In the genomic region with DNA sequence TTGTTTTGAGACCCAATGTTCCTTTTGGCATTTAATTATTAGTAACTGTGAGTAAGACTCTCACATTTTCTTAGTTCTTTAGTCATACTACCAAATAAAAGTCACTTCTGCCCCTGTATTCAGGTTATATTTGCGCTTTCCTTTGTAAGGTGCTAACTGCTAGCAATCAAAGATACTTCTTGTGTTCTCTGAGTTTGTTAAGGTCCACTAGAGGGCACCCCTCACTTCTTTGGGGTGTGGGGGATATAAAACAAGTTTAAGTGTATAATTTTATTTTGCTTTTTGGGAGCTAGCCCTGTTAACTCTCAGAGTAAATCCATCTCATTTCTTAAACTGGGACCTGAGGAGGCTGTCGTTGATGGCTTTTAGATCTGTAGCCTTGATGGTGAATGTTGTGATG, we compare ENCODE assay signal across 13 mouse cellular contexts.
A peak's percentile ranks its signal among the peaks of the same experiment; 100 is the strongest.
DNase-seq lines count a peak whose midpoint lies in the region; ATAC-seq and TF ChIP-seq lines count a peak whose summit lies in the region.
"Had no signal": no experiment of that assay in that cellular context is flagged by ENCODE, and none has a peak within 500 bp of the region (broad histone marks: within the 10 kb centered on the region; RNA-seq: fewer than 3 reads in every experiment).

No protein-coding gene starts in this region.

- no peaks in the 10 kb centered on the region for H3K4me1 ChIP-seq in hindbrain, postnatal 0 days (ENCODE audit: insufficient read depth, low read length)
- no peaks in the 10 kb centered on the region for H3K4me1 ChIP-seq in hindbrain, embryonic 13.5 days (replicated peaks)
- no peaks in the 10 kb centered on the region; the same call in 1 of the 2 replicates for H3K4me1 ChIP-seq in lung, postnatal 0 days (ENCODE audit: insufficient read depth, low read depth, low read length)
- H3K4me1 ChIP-seq: forebrain, embryonic 15.5 days had no signal

- H3K27ac ChIP-seq in hindbrain, postnatal 0 days: no peak overlapping the region
- H3K27ac ChIP-seq in hindbrain, embryonic 13.5 days: no peak overlapping the region
- H3K27ac ChIP-seq in lung, postnatal 0 days (ENCODE audit: low read length): no peak overlapping the region
- H3K27ac ChIP-seq: forebrain, embryonic 15.5 days had no signal

- DNase-seq in hindbrain, postnatal 0 days (ENCODE audit: low spot score): no peak
- DNase-seq in lung, postnatal 0 days (ENCODE audit: low spot score): no peak
- no peak for DNase-seq in lung, postnatal 36 days
- peak; percentile 32 for DNase-seq in CD4-positive helper T cell, adult 2 months (ENCODE audit: low read depth, low spot score)
- peak; percentile 52 for DNase-seq in naive thymus-derived CD4-positive, alpha-beta T cell, adult 2 months (ENCODE audit: low read depth)
- no peak for DNase-seq in gastrocnemius, postnatal 36 days
- DNase-seq: adrenal gland, postnatal 10 days; cerebellum, adult 9-11 months; kidney, postnatal 14 days had no signal

- no peak for ATAC-seq in hindbrain, postnatal 0 days
- ATAC-seq in hindbrain, embryonic 13.5 days (ENCODE audit: low FRiP score): no peak
- ATAC-seq in lung, postnatal 0 days: no peak
- ATAC-seq: forebrain, embryonic 15.5 days had no signal

- H3K36me3 ChIP-seq in hindbrain, postnatal 0 days (ENCODE audit: insufficient read depth, low read length): no peaks in the 10 kb centered on the region
- no peaks in the 10 kb centered on the region for H3K36me3 ChIP-seq in hindbrain, embryonic 13.5 days
- H3K36me3 ChIP-seq in lung, postnatal 0 days (ENCODE audit: insufficient read depth, low read length): no peaks in the 10 kb centered on the region
- H3K36me3 ChIP-seq: forebrain, embryonic 15.5 days; heart, embryonic 12.5 days had no signal

- H3K9me3 ChIP-seq in hindbrain, postnatal 0 days (ENCODE audit: low read length): no peaks in the 10 kb centered on the region
- H3K9me3 ChIP-seq in hindbrain, embryonic 13.5 days: no peaks in the 10 kb centered on the region
- no peaks in the 10 kb centered on the region for H3K9me3 ChIP-seq in lung, postnatal 0 days (ENCODE audit: low read length)
- H3K9me3 ChIP-seq: forebrain, embryonic 15.5 days; heart, embryonic 12.5 days had no signal

- TF ChIP-seq CTCF in hindbrain, postnatal 0 days (IDR thresholded peaks at IDR 0.05; ENCODE audit: low read depth): peak; percentile 41
- TF ChIP-seq CTCF in lung, postnatal 0 days (IDR thresholded peaks at IDR 0.05): peak; percentile 55

- no peak overlapping the region for H3K9ac ChIP-seq in hindbrain, postnatal 0 days (replicated peaks; ENCODE audit: low read length)
- H3K9ac ChIP-seq in hindbrain, embryonic 13.5 days: no peak overlapping the region
- no peak overlapping the region for H3K9ac ChIP-seq in lung, postnatal 0 days (replicated peaks; ENCODE audit: low read depth)
- H3K9ac ChIP-seq: forebrain, embryonic 15.5 days; heart, embryonic 12.5 days had no signal

- no peak overlapping the region for H3K4me3 ChIP-seq in hindbrain, postnatal 0 days (ENCODE audit: low read length)
- H3K4me3 ChIP-seq in hindbrain, embryonic 13.5 days: no peak overlapping the region
- no peak overlapping the region for H3K4me3 ChIP-seq in lung, postnatal 0 days (ENCODE audit: low read depth, low read length)
- H3K4me3 ChIP-seq: forebrain, embryonic 15.5 days; heart, embryonic 12.5 days had no signal

- no peak for TF ChIP-seq EP300 in lung, postnatal 0 days (IDR thresholded peaks at IDR 0.05)

- no peak overlapping the region for H3K4me2 ChIP-seq in hindbrain, postnatal 0 days (ENCODE audit: low read depth, low read length)
- H3K4me2 ChIP-seq in hindbrain, embryonic 13.5 days: no peak overlapping the region
- no peak overlapping the region for H3K4me2 ChIP-seq in lung, postnatal 0 days (replicated peaks; ENCODE audit: low read depth, low read length)
- H3K4me2 ChIP-seq: forebrain, embryonic 15.5 days; heart, embryonic 12.5 days; midbrain, embryonic 11.5 days had no signal

- intact Hi-C loops in gastrocnemius, postnatal 36 days (cut with DNase I): loop anchor here (2.0 kb wide), 1 partner anchor 593 kb away; no protein-coding TSS in a partner anchor

- WGBS in hindbrain, postnatal 0 days: 96% methylated on average over 2 of the region's 2 CpGs
- WGBS in hindbrain, embryonic 13.5 days: 97% methylated on average over 2 of the region's 2 CpGs
- WGBS in lung, postnatal 0 days: 91% methylated on average over 2 of the region's 2 CpGs

- H3K27me3 ChIP-seq in hindbrain, postnatal 0 days (ENCODE audit: insufficient read depth, low read length): no peaks in the 10 kb centered on the region
- H3K27me3 ChIP-seq in hindbrain, embryonic 13.5 days: no peaks in the 10 kb centered on the region
- H3K27me3 ChIP-seq in lung, postnatal 0 days (replicated peaks; ENCODE audit: insufficient read depth, low read length): no peaks in the 10 kb centered on the region
- H3K27me3 ChIP-seq: forebrain, embryonic 15.5 days; heart, embryonic 12.5 days had no signal

Comparison
In these comparisons a context has a peak if more than half of its experiments do, and no peak if none do; other contexts are left out.
1. DNase-seq: peak in CD4-positive helper T cell, adult 2 months (single experiment) and naive thymus-derived CD4-positive, alpha-beta T cell, adult 2 months (single experiment); none in hindbrain, postnatal 0 days (single experiment), lung, postnatal 0 days (single experiment), lung, postnatal 36 days (single experiment) and gastrocnemius, postnatal 36 days (0 of 2).